Mouse (Mus musculus) stomach, embryonic 16.5 days (tissue): ENCODE results near the gene Padi4. TPM values are rescaled to one million over a fixed set of nuclear protein-coding genes. Genes with fewer than 3 reads are reported as not detected.

ENCODE experiments used
- ATAC-seq: fragments of 200-750 bp; cut with Nextera tagmentation; 2 replicates; pipeline ENCODE4 v1.8.0; 2017; ENCODE audit warnings: moderate number of reproducible peaks, moderate TSS enrichment; ENCODE audit not compliant: insufficient read depth, low FRiP score
- H3K27ac ChIP-seq: fragments of 300-500 bp; sonication (generic); 2 replicates; pipeline ENCODE4 v1.5.1; 2014; ENCODE audit warnings: low read length
- H3K27me3 ChIP-seq: fragments of 300-500 bp; sonication (generic); 2 replicates; pipeline ENCODE4 v1.6.1; 2014; ENCODE audit warnings: low read length, control low read depth, mixed read lengths; ENCODE audit not compliant: control insufficient read depth, insufficient read depth
- H3K36me3 ChIP-seq: fragments of 300-500 bp; sonication (generic); 2 replicates; pipeline ENCODE4 v1.6.1; 2014; ENCODE audit warnings: low read length; ENCODE audit not compliant: control insufficient read depth, insufficient read depth
- H3K4me1 ChIP-seq: fragments of 300-500 bp; sonication (generic); 2 replicates; pipeline ENCODE4 v1.6.1; 2014; ENCODE audit warnings: low read length, control low read depth, mixed read lengths; ENCODE audit not compliant: control insufficient read depth, insufficient read depth
- H3K4me2 ChIP-seq: fragments of 300-500 bp; sonication (generic); 2 replicates; pipeline ENCODE4 v1.6.1; 2014; ENCODE audit warnings: low read depth, low read length, mixed read lengths
- H3K4me3 ChIP-seq: fragments of 300-500 bp; sonication (generic); replicated peaks from 2 replicates; pipeline ENCODE4 v1.5.1; 2014; ENCODE audit warnings: mild to moderate bottlenecking, low read length
- H3K9ac ChIP-seq: fragments of 300-500 bp; sonication (generic); 2 replicates; pipeline ENCODE4 v1.6.1; 2014; ENCODE audit warnings: low read length
- H3K9me3 ChIP-seq: fragments of 300-500 bp; sonication (generic); replicated peaks from 2 replicates; pipeline ENCODE4 v1.6.1; 2016; ENCODE audit warnings: low read length, control low read depth; ENCODE audit not compliant: control insufficient read depth
- WGBS: fragments of 180-500 bp; shearing (Covaris S2); extraction: QIAGEN DNeasy Blood & Tissue Kit; methylation state at CpG from one replicate; pipeline ENCODE4 v1.1.7; 2014; 5-methylcytosine and 5-hydroxymethylcytosine counted together
- polyA plus RNA-seq: library from polyadenylated mRNA; unstranded; fragments of >200 nt; fragmentation: Nextera tagmentation; extraction: Ambion mirVana; gene quantifications from 2 replicates; pipeline ENCODE4 v1.2.1, GENCODE M21; 2015

The Padi4 gene
- polyA plus RNA-seq, 1 experiment from 2014 or later = 2.4 TPM

DNA sequence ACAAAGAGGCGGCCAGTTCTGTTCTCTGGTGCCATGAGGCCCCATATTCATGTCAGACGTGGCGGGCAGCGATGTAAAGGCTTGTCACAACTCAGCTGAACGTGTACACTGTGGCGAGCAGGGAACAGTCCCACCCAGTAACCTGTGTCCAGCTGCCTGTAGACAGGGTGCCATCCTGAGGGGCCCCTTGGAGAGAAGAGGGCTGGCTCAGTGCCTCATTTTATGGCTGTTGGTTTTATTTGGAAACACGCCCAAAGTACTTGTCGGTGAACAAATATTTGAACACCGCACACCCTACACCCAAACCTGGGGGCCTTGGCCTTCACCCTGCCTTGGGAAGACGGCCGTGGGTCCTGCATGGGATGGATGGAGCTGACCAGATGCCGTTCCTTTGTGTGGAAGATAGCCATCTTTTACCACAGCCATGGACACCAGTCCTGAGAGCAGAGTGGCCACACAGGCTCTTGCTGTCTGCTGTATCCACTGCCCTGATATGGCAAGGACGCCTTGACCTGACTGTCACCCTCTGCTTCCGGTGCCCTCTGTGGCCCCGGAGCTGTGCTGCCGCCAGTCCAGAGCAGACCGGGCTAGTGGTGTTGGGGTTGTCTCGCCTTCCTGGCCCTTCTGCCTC lies 65.6 kb downstream of the Padi4 start:
- H3K4me1 ChIP-seq = peaks cover 58% of the 10 kb centered on the region
- H3K9ac ChIP-seq = no peak overlapping the region; the same call in 1 of the 2 replicates
- H3K27me3 ChIP-seq = no peaks in the 10 kb centered on the region
- no peak overlapping the region for H3K4me3 ChIP-seq
- no peaks in the 10 kb centered on the region for H3K9me3 ChIP-seq
- H3K4me2 ChIP-seq = no peak overlapping the region; the same call in 1 of the 2 replicates
- peak; percentile 72; the same call in 1 of the 2 replicates for ATAC-seq
- 61% methylated on average over 18 of the region's 18 CpGs for WGBS
- peak overlapping the region; percentile 71 for H3K27ac ChIP-seq
- peaks cover 20% of the 10 kb centered on the region for H3K36me3 ChIP-seq

GRCm38 (mm10) chr4:140707615-140708014 lies 66.4 kb downstream of the Padi4 start:
- H3K27ac ChIP-seq = peak overlapping the region; percentile 71
- peak overlapping the region; percentile 29; the same call in 1 of the 2 replicates for H3K9ac ChIP-seq
- no peak for ATAC-seq
- H3K9me3 ChIP-seq = no peaks in the 10 kb centered on the region
- peaks cover 54% of the 10 kb centered on the region for H3K4me1 ChIP-seq
- H3K27me3 ChIP-seq = no peaks in the 10 kb centered on the region
- WGBS = 68% methylated on average over 4 of the region's 4 CpGs
- no peak overlapping the region for H3K4me3 ChIP-seq
- H3K36me3 ChIP-seq = peaks cover 17% of the 10 kb centered on the region
- no peak overlapping the region; the same call in 1 of the 2 replicates for H3K4me2 ChIP-seq

- Histone ChIP-seq H3K4me1 (peaks cover 60% of the 10 kb centered on the region), H3K27ac (no peak overlapping the region), H3K4me2 (peak overlapping the region; percentile 81), H3K36me3 (no peaks in the 10 kb centered on the region; the same call in 1 of the 2 replicates), H3K27me3 (no peaks in the 10 kb centered on the region; the same call in 1 of the 2 replicates), H3K9me3 (no peaks in the 10 kb centered on the region), H3K9ac (peak overlapping the region; percentile 90), H3K4me3 (peak overlapping the region; percentile 85; the same call in 1 of the 2 replicates)
- 39% methylated on average over 4 of the region's 4 CpGs for WGBS
- ATAC-seq = no peak
Observed at GRCm38 (mm10) chr4:140704166-140704565, 69.9 kb downstream of the Padi4 start.

DNA sequence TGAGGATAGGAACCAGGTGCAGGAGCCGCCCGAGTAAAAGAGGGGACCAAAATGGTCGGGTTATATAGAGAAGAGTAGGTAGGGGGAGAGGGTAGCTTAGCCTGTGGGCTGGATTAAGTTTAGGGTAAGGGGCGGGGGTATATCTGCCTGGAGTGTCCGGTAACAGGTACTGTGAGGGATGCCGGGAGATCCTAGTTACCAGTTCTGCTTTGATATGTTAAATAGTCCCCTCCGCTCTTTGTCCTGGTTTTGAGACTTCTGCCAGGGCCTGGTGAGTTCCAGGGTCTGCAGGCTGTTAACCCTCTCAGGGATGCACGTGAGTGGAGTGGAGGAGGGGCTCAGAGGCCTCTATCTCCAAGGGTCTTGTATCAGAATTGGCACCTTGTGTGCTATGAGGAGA lies 70.4 kb downstream of the Padi4 start:
- no peak for ATAC-seq
- Histone ChIP-seq H3K27ac (peak overlapping the region; percentile 98; the same call in 1 of the 2 replicates), H3K4me1 (peaks cover 55% of the 10 kb centered on the region), H3K4me2 (peak overlapping the region; percentile 81), H3K36me3 (no peaks in the 10 kb centered on the region; the same call in 1 of the 2 replicates), H3K27me3 (no peaks in the 10 kb centered on the region; the same call in 1 of the 2 replicates), H3K9me3 (no peaks in the 10 kb centered on the region), H3K4me3 (peak overlapping the region; percentile 85), H3K9ac (peak overlapping the region; percentile 90)
- WGBS = 13% methylated on average over 8 of the region's 8 CpGs

DNA sequence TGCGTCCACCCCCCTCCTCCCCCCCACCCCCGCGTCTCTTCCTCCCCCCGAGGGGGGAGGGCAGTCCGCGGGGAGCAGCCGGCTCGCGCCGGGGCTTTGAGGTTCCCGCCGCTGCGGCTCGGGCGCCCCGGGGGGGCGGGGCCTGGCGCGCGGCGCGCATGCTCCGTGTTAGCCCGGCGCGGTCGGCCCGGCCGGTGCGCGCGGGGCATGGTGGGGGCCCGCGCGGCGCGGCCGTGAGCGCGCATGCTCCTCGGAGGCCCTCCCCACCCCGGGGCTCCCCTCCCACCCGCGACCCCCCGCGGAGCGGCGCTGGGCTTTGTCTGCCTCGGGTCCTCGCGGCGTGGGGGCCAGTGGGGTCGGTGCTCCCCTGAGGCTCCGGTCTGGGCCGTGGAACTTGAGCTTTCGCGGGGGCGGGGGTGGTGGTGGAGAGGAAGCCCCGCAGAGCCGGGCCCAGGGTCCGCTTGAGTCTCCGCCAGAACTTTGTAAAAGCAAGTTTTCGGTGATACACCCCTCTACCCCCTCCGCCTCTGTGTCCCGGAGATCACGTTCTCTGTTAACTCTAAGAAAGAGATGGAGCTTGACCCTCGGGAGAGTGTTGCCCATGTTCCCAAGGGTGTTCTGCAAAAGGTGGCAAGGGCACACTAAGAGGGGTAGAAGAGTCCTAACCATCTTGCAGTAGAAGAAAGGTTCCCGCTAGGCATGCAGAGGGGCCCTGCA lies 71.3 kb downstream of the Padi4 start:
- Histone ChIP-seq H3K36me3 (no peaks in the 10 kb centered on the region; the same call in 1 of the 2 replicates), H3K4me2 (peak overlapping the region; percentile 81), H3K27me3 (no peaks in the 10 kb centered on the region; the same call in 1 of the 2 replicates), H3K4me1 (peaks cover 47% of the 10 kb centered on the region), H3K4me3 (peak overlapping the region; percentile 85), H3K9ac (peak overlapping the region; percentile 90), H3K27ac (peak overlapping the region; percentile 98), H3K9me3 (no peaks in the 10 kb centered on the region)
- under 1% methylated on average over 46 of the region's 68 CpGs for WGBS
- ATAC-seq = peak; percentile 85

- Histone ChIP-seq H3K27me3 (no peaks in the 10 kb centered on the region; the same call in 1 of the 2 replicates), H3K4me2 (peak overlapping the region; percentile 81), H3K4me3 (peak overlapping the region; percentile 85), H3K36me3 (no peaks in the 10 kb centered on the region; the same call in 1 of the 2 replicates), H3K9me3 (no peaks in the 10 kb centered on the region), H3K9ac (peak overlapping the region; percentile 90), H3K27ac (peak overlapping the region; percentile 98), H3K4me1 (peaks cover 39% of the 10 kb centered on the region)
- peak; percentile 22 for ATAC-seq
- WGBS = under 1% methylated on average over 90 of the region's 107 CpGs
Observed at GRCm38 (mm10) chr4:140701716-140702561, 72.1 kb downstream of the Padi4 start.

- Histone ChIP-seq H3K4me3 (peak overlapping the region; percentile 85), H3K4me2 (peak overlapping the region; percentile 81), H3K9me3 (no peaks in the 10 kb centered on the region), H3K36me3 (no peaks in the 10 kb centered on the region; the same call in 1 of the 2 replicates), H3K27ac (peak overlapping the region; percentile 98), H3K27me3 (no peaks in the 10 kb centered on the region; the same call in 1 of the 2 replicates), H3K4me1 (peaks cover 34% of the 10 kb centered on the region), H3K9ac (peak overlapping the region; percentile 90)
- ATAC-seq = peak; percentile 78
- under 1% methylated on average over 61 of the region's 61 CpGs for WGBS
Observed at GRCm38 (mm10) chr4:140701049-140701715, 72.9 kb downstream of the Padi4 start.

DNA sequence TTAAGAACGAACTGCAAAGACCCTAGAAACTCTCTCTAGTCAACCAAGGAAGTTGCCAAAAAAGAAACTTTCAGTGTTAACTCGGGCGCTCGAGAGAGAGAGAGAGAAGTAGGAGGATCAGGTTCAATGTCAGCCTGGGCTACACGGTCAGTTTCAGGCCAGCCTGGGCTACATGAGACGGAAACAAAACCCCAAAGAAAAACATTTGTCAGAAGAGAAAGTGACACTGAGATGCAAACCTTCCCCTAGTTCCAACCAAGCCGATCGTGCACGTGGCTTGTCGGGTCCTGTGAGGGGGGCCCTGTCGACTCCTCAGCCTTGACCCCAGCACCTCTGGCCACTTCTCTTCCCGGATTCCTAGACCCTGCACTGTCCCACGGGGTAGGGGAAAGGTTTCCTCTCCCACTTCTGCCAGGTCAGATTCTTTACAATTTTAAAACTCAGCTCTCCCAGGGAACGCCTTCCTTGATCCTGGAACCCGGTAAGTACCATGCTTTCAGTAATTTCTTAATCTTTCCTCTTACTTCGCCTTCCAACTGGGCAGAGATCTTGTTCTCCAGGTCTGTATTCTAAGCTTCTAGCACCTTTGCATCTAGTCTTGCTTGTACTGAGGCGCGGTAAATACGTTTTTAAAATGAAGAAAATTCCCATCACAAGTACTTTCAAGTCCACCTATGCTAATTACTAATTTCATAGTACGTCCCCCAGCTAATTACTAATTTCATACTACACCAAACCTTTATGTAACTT lies 73.6 kb downstream of the Padi4 start, which contains the start of gene Rcc2:
Gene Rcc2, plus strand, starts transcription at position 273 of the 750 bp plus-strand sequence.
- Histone ChIP-seq H3K9ac (peak within 1 kb of the TSS; percentile 90), H3K27me3 (no peaks in the 10 kb centered on the region; the same call in 1 of the 2 replicates), H3K27ac (peak within 1 kb of the TSS; percentile 98), H3K4me1 (peaks cover 29% of the 10 kb centered on the region), H3K4me3 (peak within 1 kb of the TSS; percentile 85), H3K9me3 (no peaks in the 10 kb centered on the region), H3K36me3 (no peaks in the 10 kb centered on the region; the same call in 1 of the 2 replicates), H3K4me2 (peak within 1 kb of the TSS; percentile 81)
- no peak for ATAC-seq
- WGBS = 8% methylated on average over 20 of the region's 20 CpGs
